Mouse (Mus musculus) ovary, postnatal 14 days (tissue): ENCODE data around the gene Hspa12a.

Experiments used
- DNase-seq: peaks from one replicate; pipeline ENCODE4 v3.0.0; 2022; ENCODE audit warnings: low spot score

The Hspa12a gene

GRCm38 (mm10) chr19:58942841-58943828, at the start of gene Hspa12a, which contains the start of gene Eno4:
Gene Hspa12a (minus strand): TSS chr19:58943654.
Gene Eno4 (plus strand): TSS chr19:58943425.
- DNase-seq: peak; percentile 94

GRCm38 (mm10) chr19:58981571-58981970, 38.1 kb upstream of the Hspa12a start:
- no peak for DNase-seq

- no peak for DNase-seq
These were observed 36.6 kb upstream of the Hspa12a start for GRCm38 (mm10) chr19:58980056-58980440.

- peak; percentile 18 for DNase-seq
These were observed 36.1 kb upstream of the Hspa12a start for GRCm38 (mm10) chr19:58979436-58980055.

- DNase-seq: no peak
These were observed 35.1 kb upstream of the Hspa12a start for GRCm38 (mm10) chr19:58978401-58979171.

- no peak for DNase-seq
These were observed 31.9 kb upstream of the Hspa12a start for GRCm38 (mm10) chr19:58975216-58975863.

- DNase-seq: no peak
These were observed 30.7 kb upstream of the Hspa12a start for GRCm38 (mm10) chr19:58974126-58974525.

GRCm38 (mm10) chr19:58970826-58971225, 27.4 kb upstream of the Hspa12a start:
- DNase-seq: no peak

- DNase-seq: no peak
These were observed 25.5 kb upstream of the Hspa12a start for GRCm38 (mm10) chr19:58968731-58969506.

- DNase-seq: no peak
These were observed 19.6 kb upstream of the Hspa12a start for GRCm38 (mm10) chr19:58963011-58963410.

- DNase-seq: no peak
These were observed 11.3 kb upstream of the Hspa12a start for GRCm38 (mm10) chr19:58954779-58955178.

- DNase-seq: no peak
These were observed 8.8 kb upstream of the Hspa12a start for GRCm38 (mm10) chr19:58952236-58952635.

GRCm38 (mm10) chr19:58951521-58951920, 8.1 kb upstream of the Hspa12a start:
- DNase-seq: no peak

GRCm38 (mm10) chr19:58945959-58946358, 2.5 kb upstream of the Hspa12a start:
- no peak for DNase-seq

- no peak for DNase-seq
These were observed 10.4 kb downstream of the Hspa12a start for GRCm38 (mm10) chr19:58933062-58933461.

GRCm38 (mm10) chr19:58931081-58931800, 12.2 kb downstream of the Hspa12a start:
- DNase-seq: no peak

- no peak for DNase-seq
These were observed 24.3 kb downstream of the Hspa12a start for GRCm38 (mm10) chr19:58919148-58919547.

- no peak for DNase-seq
These were observed 24.9 kb downstream of the Hspa12a start for GRCm38 (mm10) chr19:58918597-58918996.

- DNase-seq: no peak
These were observed 30.2 kb downstream of the Hspa12a start for GRCm38 (mm10) chr19:58913301-58913700.

- DNase-seq: peak; percentile 56
These were observed 32.1 kb downstream of the Hspa12a start for GRCm38 (mm10) chr19:58911386-58911785.
